Comparison of ENCODE assay signal across 8 mouse cellular contexts in genomic region chr2:27476303-27477192, GRCm38 (mm10). TPM values are rescaled to one million over a fixed set of nuclear protein-coding genes. Genes with fewer than 3 reads are reported as not detected.
DNase-seq lines count a peak whose midpoint lies in the region; ATAC-seq and TF ChIP-seq lines count a peak whose summit lies in the region.

No protein-coding gene starts in this region.

- no peak for DNase-seq in testis, postnatal 14 days (ENCODE audit: low spot score)
- DNase-seq in thymus, postnatal 4 days = no peak
- DNase-seq in embryo, embryonic 11 days = no peak
- no peak for DNase-seq in spleen, postnatal 36 days (ENCODE audit: low spot score in 2 of 2)

- H3K4me2 ChIP-seq in embryonic facial prominence, embryonic 13.5 days = peak overlapping the region; percentile 74
- peak overlapping the region; percentile 99 for H3K4me2 ChIP-seq in hindbrain, embryonic 15.5 days
- peak overlapping the region; percentile 77 for H3K4me2 ChIP-seq in lung, embryonic 16.5 days (ENCODE audit: low read depth, low read length)

- peaks cover 25% of the 10 kb centered on the region for H3K4me1 ChIP-seq in testis, adult 2 months (ENCODE audit: control insufficient read depth, insufficient read depth, low read length)
- peaks cover 36% of the 10 kb centered on the region for H3K4me1 ChIP-seq in embryonic facial prominence, embryonic 13.5 days
- H3K4me1 ChIP-seq in hindbrain, embryonic 15.5 days (replicated peaks) = peaks cover 40% of the 10 kb centered on the region
- peaks cover 24% of the 10 kb centered on the region for H3K4me1 ChIP-seq in lung, embryonic 16.5 days (replicated peaks; ENCODE audit: control insufficient read depth, insufficient read depth, low read length)

- no peak for ATAC-seq in embryonic facial prominence, embryonic 13.5 days (ENCODE audit: insufficient number of reproducible peaks, insufficient read depth, low FRiP score, low TSS enrichment, low read depth)
- no peak for ATAC-seq in hindbrain, embryonic 15.5 days (ENCODE audit: low FRiP score, low read depth)
- no peak for ATAC-seq in lung, embryonic 16.5 days (ENCODE audit: low read depth)

- no peak for TF ChIP-seq POLR2A in testis, adult 2 months (IDR thresholded peaks at IDR 0.05; ENCODE audit: control insufficient read depth, low read depth, low read length)

- peak overlapping the region; percentile 98 for H3K9ac ChIP-seq in embryonic facial prominence, embryonic 13.5 days
- peak overlapping the region; percentile 58 for H3K9ac ChIP-seq in hindbrain, embryonic 15.5 days
- peak overlapping the region; percentile 77 for H3K9ac ChIP-seq in lung, embryonic 16.5 days (ENCODE audit: low read length)

- no peaks in the 10 kb centered on the region for H3K27me3 ChIP-seq in testis, adult 2 months (ENCODE audit: control insufficient read depth, insufficient read depth, low read length)
- no peaks in the 10 kb centered on the region for H3K27me3 ChIP-seq in embryonic facial prominence, embryonic 13.5 days
- H3K27me3 ChIP-seq in hindbrain, embryonic 15.5 days = no peaks in the 10 kb centered on the region
- H3K27me3 ChIP-seq in lung, embryonic 16.5 days (ENCODE audit: control insufficient read depth, insufficient read depth, low read depth, low read length) = no peaks in the 10 kb centered on the region

- no peaks in the 10 kb centered on the region for H3K36me3 ChIP-seq in testis, adult 2 months (ENCODE audit: control insufficient read depth, insufficient read depth, low read length)
- peaks cover 9% of the 10 kb centered on the region for H3K36me3 ChIP-seq in embryonic facial prominence, embryonic 13.5 days
- H3K36me3 ChIP-seq in hindbrain, embryonic 15.5 days = no peaks in the 10 kb centered on the region
- no peaks in the 10 kb centered on the region for H3K36me3 ChIP-seq in lung, embryonic 16.5 days (ENCODE audit: control insufficient read depth, insufficient read depth, low read length)

- peak overlapping the region; percentile 76 for H3K4me3 ChIP-seq in testis, adult 2 months (ENCODE audit: control insufficient read depth, low read depth, low read length)
- peak overlapping the region; percentile 98 for H3K4me3 ChIP-seq in embryonic facial prominence, embryonic 13.5 days
- H3K4me3 ChIP-seq in hindbrain, embryonic 15.5 days = peak overlapping the region; percentile 83
- peak overlapping the region; percentile 94 for H3K4me3 ChIP-seq in lung, embryonic 16.5 days (ENCODE audit: low read length)

- H3K27ac ChIP-seq in testis, adult 2 months (ENCODE audit: control insufficient read depth, insufficient read depth, low read depth, low read length) = peak overlapping the region; percentile 69
- H3K27ac ChIP-seq in embryonic facial prominence, embryonic 13.5 days = peak overlapping the region; percentile 91
- H3K27ac ChIP-seq in hindbrain, embryonic 15.5 days (replicated peaks) = peak overlapping the region; percentile 93
- peak overlapping the region; percentile 97 for H3K27ac ChIP-seq in lung, embryonic 16.5 days (ENCODE audit: low read length)

- no peak for TF ChIP-seq CTCF in testis, adult 2 months (IDR thresholded peaks at IDR 0.05; ENCODE audit: control insufficient read depth, insufficient read depth, insufficient replicate concordance, low read depth, low read length)

- H3K9me3 ChIP-seq in embryonic facial prominence, embryonic 13.5 days = no peaks in the 10 kb centered on the region
- no peaks in the 10 kb centered on the region for H3K9me3 ChIP-seq in hindbrain, embryonic 15.5 days
- H3K9me3 ChIP-seq in lung, embryonic 16.5 days (ENCODE audit: control insufficient read depth, low read length) = no peaks in the 10 kb centered on the region

- WGBS in embryonic facial prominence, embryonic 13.5 days = 33% methylated on average over 11 of the region's 11 CpGs
- WGBS in hindbrain, embryonic 15.5 days = 25% methylated on average over 11 of the region's 11 CpGs
- WGBS in lung, embryonic 16.5 days = 21% methylated on average over 11 of the region's 11 CpGs

RNA-seq across cellular contexts. Expression of gene Brd3, which starts 30.9 kb away (rescaled TPM):
- 109 and 119 TPM in 2 replicates for polyA plus RNA-seq in testis, adult 2 months (2012; rRNA removed)
- polyA plus RNA-seq in embryonic facial prominence, embryonic 13.5 days (2015; fragmentation: Nextera tagmentation; extraction: Ambion mirVana) = 116 and 138 TPM in 2 replicates
- polyA plus RNA-seq in hindbrain, embryonic 15.5 days (2015; fragmentation: Nextera tagmentation; extraction: Ambion mirVana) = 109 and 132 TPM in 2 replicates
- 84.9 and 99.0 TPM in 2 replicates for polyA plus RNA-seq in lung, embryonic 16.5 days (2015; fragmentation: Nextera tagmentation; extraction: Ambion mirVana)

RNA-seq across cellular contexts. Expression of gene Brd3os, which starts 34.4 kb away (rescaled TPM):
- polyA plus RNA-seq in testis, adult 2 months (2012; rRNA removed) = 9.7 and 13.3 TPM in 2 replicates
- polyA plus RNA-seq in embryonic facial prominence, embryonic 13.5 days (2015; fragmentation: Nextera tagmentation; extraction: Ambion mirVana) = 15.4 and 15.7 TPM in 2 replicates
- polyA plus RNA-seq in hindbrain, embryonic 15.5 days (2015; fragmentation: Nextera tagmentation; extraction: Ambion mirVana) = 40.0 and 44.6 TPM in 2 replicates
- 7.6 and 7.9 TPM in 2 replicates for polyA plus RNA-seq in lung, embryonic 16.5 days (2015; fragmentation: Nextera tagmentation; extraction: Ambion mirVana)

RNA-seq across cellular contexts. Expression of gene Wdr5, which starts 38.4 kb away (rescaled TPM):
- polyA plus RNA-seq in testis, adult 2 months (2012; rRNA removed) = 25.6 and 27.2 TPM in 2 replicates
- polyA plus RNA-seq in embryonic facial prominence, embryonic 13.5 days (2015; fragmentation: Nextera tagmentation; extraction: Ambion mirVana) = 57.4 and 57.9 TPM in 2 replicates
- polyA plus RNA-seq in hindbrain, embryonic 15.5 days (2015; fragmentation: Nextera tagmentation; extraction: Ambion mirVana) = 44.2 and 45.9 TPM in 2 replicates
- polyA plus RNA-seq in lung, embryonic 16.5 days (2015; fragmentation: Nextera tagmentation; extraction: Ambion mirVana) = 49.8 and 53.0 TPM in 2 replicates

RNA-seq across cellular contexts. Expression of gene Vav2, which starts 49.7 kb away (rescaled TPM):
- 35.7 and 56.1 TPM in 2 replicates for polyA plus RNA-seq in testis, adult 2 months (2012; rRNA removed)
- 5.2 and 5.4 TPM in 2 replicates for polyA plus RNA-seq in embryonic facial prominence, embryonic 13.5 days (2015; fragmentation: Nextera tagmentation; extraction: Ambion mirVana)
- polyA plus RNA-seq in hindbrain, embryonic 15.5 days (2015; fragmentation: Nextera tagmentation; extraction: Ambion mirVana) = 14.3 and 15.6 TPM in 2 replicates
- 8.6 and 8.7 TPM in 2 replicates for polyA plus RNA-seq in lung, embryonic 16.5 days (2015; fragmentation: Nextera tagmentation; extraction: Ambion mirVana)
